Mouse (Mus musculus): ENCODE results near the gene Met. TPM values are rescaled to one million over a fixed set of nuclear protein-coding genes. Genes with fewer than 3 reads are reported as not detected.

The Met gene
- total RNA-seq (2015; ENCODE audit: low replicate concordance) = 4.0 and 5.0 TPM in 2 replicates
- 2.2 and 2.5 TPM in 2 replicates for total RNA-seq (2017; ENCODE audit: low replicate concordance)

- no peak for ATAC-seq (replicated peaks; ENCODE audit: low FRiP score, poor library complexity, severe bottlenecking)
These were observed at the start of gene Met for GRCm38 (mm10) chr6:17463434-17464280. Met (plus strand) TSS chr6:17463800.

DNA sequence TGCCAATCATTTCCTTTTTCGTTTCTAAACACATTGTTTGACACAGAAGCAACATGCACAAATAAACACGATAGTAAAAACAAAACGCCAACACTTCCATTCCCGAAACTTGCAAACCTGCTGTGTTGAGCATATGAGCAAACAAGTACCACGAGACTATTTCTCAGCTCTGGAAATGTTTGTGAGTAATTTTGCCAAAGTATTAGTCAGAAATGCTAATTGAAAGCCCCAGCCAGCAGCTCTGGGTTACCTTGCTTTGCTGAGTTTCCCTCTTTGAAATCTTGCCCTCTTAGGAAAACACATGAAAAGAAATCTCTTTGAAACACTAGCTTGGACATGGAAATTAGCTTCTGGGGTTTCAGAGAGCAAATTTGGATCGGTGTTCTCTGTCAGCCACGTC, 45.4 kb upstream of the Met start:
- ATAC-seq (replicated peaks; ENCODE audit: low FRiP score, poor library complexity, severe bottlenecking) = no peak

GRCm38 (mm10) chr6:17422432-17422831, 41.2 kb upstream of the Met start:
- ATAC-seq (replicated peaks; ENCODE audit: low FRiP score, poor library complexity, severe bottlenecking) = no peak

DNA sequence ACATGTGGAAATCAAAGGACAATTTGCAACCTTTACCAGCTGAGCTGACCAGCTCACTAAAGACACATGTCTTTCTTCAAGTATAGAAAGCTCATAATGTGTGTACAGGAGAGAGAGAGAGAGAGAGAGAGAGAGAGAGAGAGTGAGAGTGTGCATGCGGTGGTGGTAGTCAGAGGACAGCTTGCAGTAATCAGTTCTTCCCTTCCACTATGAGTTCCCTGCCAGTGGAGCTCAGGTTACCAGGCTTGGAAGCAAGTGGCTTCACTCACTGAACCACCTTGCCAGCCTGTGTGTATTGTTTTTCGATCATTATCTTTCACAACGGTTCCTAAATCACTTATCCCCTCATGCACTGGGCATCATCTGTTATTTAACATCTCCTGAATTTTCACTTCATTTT, 34.6 kb upstream of the Met start:
- ATAC-seq (replicated peaks; ENCODE audit: low FRiP score, poor library complexity, severe bottlenecking) = no peak

- ATAC-seq (replicated peaks; ENCODE audit: low FRiP score, poor library complexity, severe bottlenecking) = no peak
These were observed 34.0 kb upstream of the Met start for GRCm38 (mm10) chr6:17429611-17430010.

DNA sequence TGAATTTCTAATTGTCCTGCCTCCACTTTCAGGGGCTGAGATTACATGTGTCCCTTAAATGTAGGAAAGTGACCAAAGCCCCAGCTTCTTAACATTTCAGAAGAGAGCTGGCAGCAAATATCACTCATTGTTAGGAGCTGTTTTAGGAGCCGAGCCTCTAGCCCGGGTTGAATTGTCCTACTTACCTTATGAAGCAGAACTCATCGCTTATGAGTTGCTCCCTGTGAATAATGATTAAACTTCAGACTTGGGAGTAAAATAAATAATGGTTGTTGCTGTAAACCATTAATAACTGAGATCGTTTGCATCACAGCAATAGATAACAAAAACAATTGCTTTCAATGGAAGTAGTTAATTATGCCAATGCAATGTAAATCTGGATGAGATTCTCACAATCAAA, 20.3 kb upstream of the Met start:
- no peak for ATAC-seq (replicated peaks; ENCODE audit: low FRiP score, poor library complexity, severe bottlenecking)

DNA sequence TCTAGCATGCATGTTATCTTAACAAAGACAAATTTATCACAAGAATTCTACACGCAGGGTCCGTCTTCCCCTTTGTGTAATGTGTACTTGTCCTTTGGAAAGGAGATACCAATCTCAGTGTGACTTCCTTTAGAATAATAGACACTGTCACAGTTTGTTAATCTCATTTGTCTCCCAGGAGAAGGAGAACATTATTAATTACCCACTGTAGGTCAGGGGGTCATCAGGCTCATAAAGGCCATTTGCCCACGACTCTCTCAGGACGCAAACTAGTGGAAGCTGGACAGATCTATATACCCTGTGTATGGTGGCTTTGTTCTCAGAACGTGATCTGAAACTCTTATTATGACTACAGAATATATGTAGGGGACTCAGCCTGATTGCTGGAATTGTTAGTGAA, 12.3 kb upstream of the Met start:
- ATAC-seq (replicated peaks; ENCODE audit: low FRiP score, poor library complexity, severe bottlenecking) = no peak

DNA sequence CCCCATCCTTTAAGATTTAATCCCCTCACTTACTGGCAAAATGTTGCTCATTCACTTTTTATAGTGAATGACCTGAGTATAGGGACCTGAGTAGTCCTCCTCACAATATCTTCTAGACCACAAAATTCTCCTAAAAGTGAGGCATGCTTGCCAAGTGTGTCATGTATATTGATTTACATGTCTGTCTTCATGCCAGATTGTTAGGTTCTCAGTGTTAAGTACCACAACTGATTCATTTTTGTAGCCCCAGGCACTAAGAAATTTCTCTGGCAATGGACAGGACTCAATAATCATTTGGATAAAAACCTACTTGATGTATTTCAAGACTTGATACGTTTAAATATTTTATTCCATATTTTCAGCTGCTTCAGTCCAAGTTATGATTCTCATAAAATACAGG, 8.5 kb upstream of the Met start:
- no peak for ATAC-seq (replicated peaks; ENCODE audit: low FRiP score, poor library complexity, severe bottlenecking)

GRCm38 (mm10) chr6:17459561-17459960, 4.0 kb upstream of the Met start:
- ATAC-seq (replicated peaks; ENCODE audit: low FRiP score, poor library complexity, severe bottlenecking) = no peak

DNA sequence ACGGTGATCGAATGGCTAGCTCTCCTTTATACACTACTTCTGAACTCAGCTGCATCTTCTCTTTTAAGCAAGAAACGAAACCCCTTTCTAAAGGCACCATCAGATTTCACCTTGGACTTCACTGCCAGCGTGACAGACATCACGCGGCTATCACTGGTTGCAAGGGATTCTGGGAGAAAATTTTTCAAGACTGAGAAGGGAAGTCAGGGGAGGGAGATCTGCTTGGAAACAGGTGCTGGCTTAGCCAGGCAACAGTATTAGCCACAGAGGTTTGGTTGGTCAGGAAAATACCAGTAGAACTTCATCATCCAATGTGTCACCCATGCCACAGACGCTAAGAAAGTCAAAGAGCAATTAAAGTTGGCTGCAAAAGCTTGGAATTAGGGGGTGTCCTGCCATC, 2.2 kb upstream of the Met start:
- ATAC-seq (replicated peaks; ENCODE audit: low FRiP score, poor library complexity, severe bottlenecking) = no peak

GRCm38 (mm10) chr6:17464281-17465025, 853 bp downstream of the Met start:
- no peak for ATAC-seq (replicated peaks; ENCODE audit: low FRiP score, poor library complexity, severe bottlenecking)

DNA sequence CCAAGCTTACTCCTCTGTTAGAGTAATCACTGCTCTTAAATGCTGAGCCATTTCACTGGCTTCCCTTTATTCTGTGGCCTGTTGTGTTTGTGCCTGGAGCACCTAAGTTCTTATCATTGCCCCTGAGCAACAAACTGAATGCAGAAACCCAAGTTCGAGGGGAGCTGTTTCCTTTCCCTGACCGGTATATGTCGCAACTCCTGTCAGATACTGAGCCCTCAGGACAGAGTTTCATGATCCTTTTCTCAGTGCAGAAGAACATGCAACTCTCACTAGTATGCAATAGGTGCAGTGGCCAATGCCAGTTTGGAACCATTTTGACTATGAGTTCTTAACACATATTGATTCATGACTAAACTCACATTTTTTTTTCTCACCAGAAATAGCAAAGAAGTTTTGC, 2.9 kb downstream of the Met start:
- ATAC-seq (replicated peaks; ENCODE audit: low FRiP score, poor library complexity, severe bottlenecking) = no peak

- no peak for ATAC-seq (replicated peaks; ENCODE audit: low FRiP score, poor library complexity, severe bottlenecking)
These were observed 5.4 kb downstream of the Met start for GRCm38 (mm10) chr6:17468993-17469392.

DNA sequence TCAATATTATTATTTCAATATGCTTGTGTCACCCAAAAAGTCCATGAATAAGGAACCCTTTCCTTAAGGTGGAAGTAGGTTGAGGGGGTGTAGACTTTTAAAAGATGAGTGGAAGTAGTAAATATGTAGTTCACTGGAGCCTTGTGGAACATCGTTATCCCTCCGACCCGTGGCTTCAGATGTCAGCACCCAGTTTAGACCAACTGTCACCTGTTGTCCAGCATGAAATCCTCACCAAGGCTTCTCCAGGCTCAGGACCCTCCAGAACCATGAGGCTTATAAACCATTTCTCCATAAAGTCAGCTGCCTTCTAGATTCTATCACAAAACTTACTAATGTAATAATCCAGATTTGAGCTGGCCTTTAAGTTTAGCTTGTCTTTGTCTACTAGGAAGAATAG, 9.5 kb downstream of the Met start:
- no peak for ATAC-seq (replicated peaks; ENCODE audit: low FRiP score, poor library complexity, severe bottlenecking)

GRCm38 (mm10) chr6:17477823-17478222, 14.2 kb downstream of the Met start:
- no peak for ATAC-seq (replicated peaks; ENCODE audit: low FRiP score, poor library complexity, severe bottlenecking)

DNA sequence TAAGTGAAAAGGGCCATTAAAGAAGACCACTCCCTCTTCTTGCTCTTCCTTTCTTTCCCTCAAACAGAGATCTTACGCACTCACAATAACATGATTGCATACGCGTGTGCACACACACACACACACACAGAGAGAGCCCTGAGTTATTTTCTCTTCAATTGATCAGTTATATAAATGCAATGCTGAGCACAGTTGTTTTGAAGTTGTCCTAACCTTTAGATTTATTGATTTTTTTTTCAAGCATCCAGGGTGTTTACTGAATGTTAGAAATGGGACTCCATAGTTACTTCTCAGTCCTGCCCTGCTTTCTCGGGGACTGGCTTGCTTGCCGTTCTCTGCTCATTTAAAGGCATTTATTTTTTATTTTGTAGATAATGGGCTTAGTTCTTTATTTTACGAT, 14.7 kb downstream of the Met start:
- ATAC-seq (replicated peaks; ENCODE audit: low FRiP score, poor library complexity, severe bottlenecking) = no peak

DNA sequence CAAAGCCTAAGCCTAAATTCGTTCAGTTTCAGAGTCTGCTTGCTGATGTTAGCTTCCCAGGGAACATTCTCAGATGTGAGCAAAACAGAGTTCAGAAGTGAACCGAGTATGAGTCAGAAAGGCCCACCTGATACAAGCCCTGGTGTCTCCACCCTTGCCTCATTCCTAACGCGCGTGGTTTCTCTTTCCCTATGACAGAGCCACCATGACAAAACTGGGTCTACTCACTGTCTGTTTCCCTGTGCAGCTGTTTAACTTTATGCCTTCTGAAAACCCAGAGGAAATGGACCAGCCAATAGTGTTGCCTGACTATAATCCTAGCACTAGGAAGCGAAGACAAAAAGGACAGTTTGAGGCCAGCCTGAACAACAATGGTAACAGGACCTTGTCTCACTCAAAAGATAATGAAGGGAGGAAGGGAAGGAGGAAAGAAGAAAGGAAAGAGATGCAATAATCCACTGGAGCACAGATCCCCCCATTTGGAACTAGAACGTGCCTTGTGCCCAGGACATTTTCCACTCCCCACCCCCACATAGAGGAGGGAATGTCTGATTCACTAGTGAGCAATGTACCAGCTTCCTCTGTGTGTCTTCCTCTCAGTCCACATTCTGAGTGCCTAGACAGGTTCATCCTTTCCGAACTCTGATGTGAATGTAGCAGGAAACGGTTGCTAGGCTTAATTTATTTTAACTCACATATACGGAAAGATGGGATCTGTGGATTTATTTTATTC, 15.4 kb downstream of the Met start:
- no peak for ATAC-seq (replicated peaks; ENCODE audit: low FRiP score, poor library complexity, severe bottlenecking)

DNA sequence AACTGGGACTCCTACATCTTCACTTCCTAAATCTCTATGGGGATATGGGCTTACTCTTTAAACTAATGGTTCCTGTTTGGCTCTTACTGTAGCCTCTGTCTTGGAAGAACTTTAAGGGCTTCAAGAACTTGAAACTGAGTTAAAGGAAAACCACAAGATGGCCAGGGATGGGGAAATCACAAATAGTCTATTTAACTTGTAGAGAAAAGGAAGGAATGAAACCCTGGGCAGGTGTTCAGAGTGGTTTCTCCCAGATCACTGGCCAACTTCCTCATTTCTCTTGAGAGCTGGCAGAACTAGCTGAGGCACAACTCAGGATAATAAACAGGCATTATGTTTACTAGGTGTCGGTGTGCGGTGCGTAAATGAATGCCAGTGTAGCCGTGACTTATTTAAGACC, 17.5 kb downstream of the Met start:
- no peak for ATAC-seq (replicated peaks; ENCODE audit: low FRiP score, poor library complexity, severe bottlenecking)

GRCm38 (mm10) chr6:17485244-17485643, 21.6 kb downstream of the Met start:
- no peak for ATAC-seq (replicated peaks; ENCODE audit: low FRiP score, poor library complexity, severe bottlenecking)

GRCm38 (mm10) chr6:17485782-17486181, 22.2 kb downstream of the Met start:
- no peak for ATAC-seq (replicated peaks; ENCODE audit: low FRiP score, poor library complexity, severe bottlenecking)
